Mouse (Mus musculus): ENCODE results near the gene Svop. TPM values are rescaled to one million over a fixed set of nuclear protein-coding genes. Genes with fewer than 3 reads are reported as not detected.

The Svop gene
- total and polyA plus RNA-seq, 3 experiments: 0.05 TPM; not detected in 2

GRCm38 (mm10) chr5:114057129-114057731, 34.1 kb downstream of the Svop start:
- Histone ChIP-seq H3K27me3 (ENCODE audit: insufficient read depth, low read length) (no peaks in the 10 kb centered on the region), H3K4me1 (ENCODE audit: insufficient read depth, low read depth, low read length) (0 out of 2 replicates have a peak, but pooled peaks cover 2% of the 10 kb centered on the region), H3K4me3 (ENCODE audit: low read depth, low read length) (no peak overlapping the region), H3K36me3 (replicated peaks) (no peaks in the 10 kb centered on the region), H3K9me3 (replicated peaks) (no peaks in the 10 kb centered on the region)
- ATAC-seq (ENCODE audit: extremely low read depth, insufficient number of reproducible peaks, low FRiP score, poor library complexity, severe bottlenecking) (no peak), DNase-seq (ENCODE audit: low spot score) (no peak)
- TF ChIP-seq GATA1 (IDR thresholded peaks at IDR 0.05; ENCODE audit: borderline replicate concordance, low read length): no peak
- no peak for TF ChIP-seq TAL1 (conservative IDR thresholded peaks at IDR 0.05; ENCODE audit: low read depth, low read length)
- no peak for TF ChIP-seq GATA2 (IDR thresholded peaks at IDR 0.05; ENCODE audit: borderline replicate concordance, low read depth, low read length)
- no peak for TF ChIP-seq CTCF (IDR thresholded peaks at IDR 0.05; ENCODE audit: low read depth, low read length)
- no peak for TF ChIP-seq POLR2AphosphoS5 (IDR thresholded peaks at IDR 0.05; ENCODE audit: insufficient replicate concordance, low read depth, low read length)

DNA sequence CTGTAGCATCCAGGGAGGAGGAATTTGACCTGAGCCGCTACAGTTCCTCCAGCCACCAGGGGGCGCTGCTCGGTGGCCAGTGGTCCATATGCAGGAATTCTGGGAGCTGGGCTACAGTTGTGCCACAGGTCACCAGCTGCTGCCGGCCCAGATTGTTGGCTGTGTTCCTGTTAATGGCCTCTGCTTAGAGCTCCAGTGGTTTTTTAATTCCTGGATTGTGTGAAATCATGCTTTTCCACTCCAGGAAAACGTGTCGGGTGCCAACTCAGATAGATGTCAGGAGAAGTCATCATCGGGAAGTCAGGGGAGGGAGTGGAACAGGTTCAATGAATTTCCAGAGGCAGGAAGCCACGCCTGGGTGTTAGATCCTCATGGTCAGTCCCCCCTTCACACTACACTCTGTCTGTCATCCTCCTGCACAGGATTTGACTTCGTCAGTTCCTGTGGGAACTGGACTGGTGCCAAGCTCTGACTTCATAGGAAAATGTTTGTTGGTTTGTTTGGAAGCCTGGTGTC, 39.1 kb downstream of the Svop start:
- 0 out of 2 replicates have a peak, but pooled peaks cover 4% of the 10 kb centered on the region for H3K4me1 ChIP-seq (ENCODE audit: insufficient read depth, low read depth, low read length)
- no peak for TF ChIP-seq POLR2AphosphoS5 (IDR thresholded peaks at IDR 0.05; ENCODE audit: insufficient replicate concordance, low read depth, low read length)
- TF ChIP-seq CTCF (IDR thresholded peaks at IDR 0.05; ENCODE audit: low read depth, low read length): peak; percentile 64
- no peak for TF ChIP-seq GATA1 (IDR thresholded peaks at IDR 0.05; ENCODE audit: borderline replicate concordance, low read length)
- DNase-seq (ENCODE audit: low spot score): peak; percentile 32
- H3K4me3 ChIP-seq (ENCODE audit: low read depth, low read length): no peak overlapping the region
- H3K9me3 ChIP-seq (replicated peaks): no peaks in the 10 kb centered on the region; the same call in 1 of the 2 replicates
- no peaks in the 10 kb centered on the region for H3K36me3 ChIP-seq (replicated peaks)
- no peaks in the 10 kb centered on the region for H3K27me3 ChIP-seq (ENCODE audit: insufficient read depth, low read length)
- no peak for ATAC-seq (ENCODE audit: extremely low read depth, insufficient number of reproducible peaks, low FRiP score, poor library complexity, severe bottlenecking)

GRCm38 (mm10) chr5:114048731-114049308, 42.5 kb downstream of the Svop start:
- H3K4me3 ChIP-seq (ENCODE audit: low read depth, low read length): no peak overlapping the region
- H3K4me1 ChIP-seq (ENCODE audit: insufficient read depth, low read depth, low read length): peaks cover 7% of the 10 kb centered on the region; the same call in 1 of the 2 replicates
- H3K27me3 ChIP-seq (ENCODE audit: insufficient read depth, low read length): peaks cover 3% of the 10 kb centered on the region
- H3K9me3 ChIP-seq (replicated peaks): no peaks in the 10 kb centered on the region; the same call in 1 of the 2 replicates
- TF ChIP-seq POLR2AphosphoS5 (IDR thresholded peaks at IDR 0.05; ENCODE audit: insufficient replicate concordance, low read depth, low read length) (no peak), TAL1 (conservative IDR thresholded peaks at IDR 0.05; ENCODE audit: low read depth, low read length) (no peak), GATA1 (IDR thresholded peaks at IDR 0.05; ENCODE audit: borderline replicate concordance, low read length) (no peak), CTCF (IDR thresholded peaks at IDR 0.05; ENCODE audit: low read depth, low read length) (no peak), GATA2 (IDR thresholded peaks at IDR 0.05; ENCODE audit: borderline replicate concordance, low read depth, low read length) (no peak)
- no peak for DNase-seq (ENCODE audit: low spot score)
- no peaks in the 10 kb centered on the region for H3K36me3 ChIP-seq (replicated peaks)
- no peak for ATAC-seq (ENCODE audit: extremely low read depth, insufficient number of reproducible peaks, low FRiP score, poor library complexity, severe bottlenecking)

- H3K9me3 ChIP-seq (replicated peaks): no peaks in the 10 kb centered on the region; the same call in 1 of the 2 replicates
- DNase-seq (ENCODE audit: low spot score) (no peak), ATAC-seq (ENCODE audit: extremely low read depth, insufficient number of reproducible peaks, low FRiP score, poor library complexity, severe bottlenecking) (no peak)
- TF ChIP-seq TAL1 (conservative IDR thresholded peaks at IDR 0.05; ENCODE audit: low read depth, low read length) (no peak), CTCF (IDR thresholded peaks at IDR 0.05; ENCODE audit: low read depth, low read length) (no peak), GATA2 (IDR thresholded peaks at IDR 0.05; ENCODE audit: borderline replicate concordance, low read depth, low read length) (no peak), GATA1 (IDR thresholded peaks at IDR 0.05; ENCODE audit: borderline replicate concordance, low read length) (no peak), POLR2AphosphoS5 (IDR thresholded peaks at IDR 0.05; ENCODE audit: insufficient replicate concordance, low read depth, low read length) (no peak)
- no peaks in the 10 kb centered on the region for H3K36me3 ChIP-seq (replicated peaks)
- no peak overlapping the region for H3K4me3 ChIP-seq (ENCODE audit: low read depth, low read length)
- H3K27me3 ChIP-seq (ENCODE audit: insufficient read depth, low read length): peaks cover 7% of the 10 kb centered on the region
- peaks cover 4% of the 10 kb centered on the region; the same call in 1 of the 2 replicates for H3K4me1 ChIP-seq (ENCODE audit: insufficient read depth, low read depth, low read length)
These were observed 44.2 kb downstream of the Svop start for GRCm38 (mm10) chr5:114047182-114047581.

- ATAC-seq (ENCODE audit: extremely low read depth, insufficient number of reproducible peaks, low FRiP score, poor library complexity, severe bottlenecking) (no peak), DNase-seq (ENCODE audit: low spot score) (no peak)
- Histone ChIP-seq H3K27me3 (ENCODE audit: insufficient read depth, low read length) (peaks cover 7% of the 10 kb centered on the region), H3K4me3 (ENCODE audit: low read depth, low read length) (no peak overlapping the region), H3K9me3 (replicated peaks) (no peaks in the 10 kb centered on the region; the same call in 1 of the 2 replicates), H3K4me1 (ENCODE audit: insufficient read depth, low read depth, low read length) (peaks cover 7% of the 10 kb centered on the region), H3K36me3 (replicated peaks) (no peaks in the 10 kb centered on the region)
- TF ChIP-seq GATA1 (IDR thresholded peaks at IDR 0.05; ENCODE audit: borderline replicate concordance, low read length) (no peak), POLR2AphosphoS5 (IDR thresholded peaks at IDR 0.05; ENCODE audit: insufficient replicate concordance, low read depth, low read length) (no peak), CTCF (IDR thresholded peaks at IDR 0.05; ENCODE audit: low read depth, low read length) (no peak), TAL1 (conservative IDR thresholded peaks at IDR 0.05; ENCODE audit: low read depth, low read length) (no peak)
These were observed 44.8 kb downstream of the Svop start for GRCm38 (mm10) chr5:114046604-114047003.

DNA sequence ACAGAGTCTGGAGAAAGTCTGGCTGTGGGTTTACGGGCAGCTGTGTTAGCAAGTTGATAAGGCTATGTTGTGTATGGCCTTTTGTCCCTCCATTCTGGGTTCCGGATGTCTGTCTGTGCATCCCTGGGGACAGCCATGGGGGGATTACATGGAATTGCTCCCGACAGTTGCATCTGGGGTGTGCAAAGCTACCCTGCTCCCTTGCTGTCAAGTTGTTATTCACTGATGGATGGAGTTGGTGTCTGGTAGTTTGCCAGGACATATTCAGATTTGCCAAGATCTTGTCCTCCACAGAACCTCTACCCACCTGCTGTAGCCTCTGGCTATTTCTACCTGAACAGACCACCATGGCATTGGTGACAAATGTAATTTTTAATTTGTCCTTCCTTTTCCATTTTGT, 45.2 kb downstream of the Svop start:
- H3K4me1 ChIP-seq (ENCODE audit: insufficient read depth, low read depth, low read length): peaks cover 11% of the 10 kb centered on the region
- no peaks in the 10 kb centered on the region for H3K36me3 ChIP-seq (replicated peaks)
- H3K27me3 ChIP-seq (ENCODE audit: insufficient read depth, low read length): peaks cover 7% of the 10 kb centered on the region
- no peaks in the 10 kb centered on the region; the same call in 1 of the 2 replicates for H3K9me3 ChIP-seq (replicated peaks)
- ATAC-seq (ENCODE audit: extremely low read depth, insufficient number of reproducible peaks, low FRiP score, poor library complexity, severe bottlenecking): no peak
- H3K4me3 ChIP-seq (ENCODE audit: low read depth, low read length): no peak overlapping the region
- TF ChIP-seq GATA1 (IDR thresholded peaks at IDR 0.05; ENCODE audit: borderline replicate concordance, low read length) (no peak), GATA2 (IDR thresholded peaks at IDR 0.05; ENCODE audit: borderline replicate concordance, low read depth, low read length) (no peak), TAL1 (conservative IDR thresholded peaks at IDR 0.05; ENCODE audit: low read depth, low read length) (no peak), CTCF (IDR thresholded peaks at IDR 0.05; ENCODE audit: low read depth, low read length) (no peak), POLR2AphosphoS5 (IDR thresholded peaks at IDR 0.05; ENCODE audit: insufficient replicate concordance, low read depth, low read length) (no peak)
- DNase-seq (ENCODE audit: low spot score): no peak
